Mouse (Mus musculus) intestine, embryonic 14.5 days (tissue): ENCODE results near the gene Gm20662. TPM values are rescaled to one million over a fixed set of nuclear protein-coding genes. Genes with fewer than 3 reads are reported as not detected.

ENCODE experiments used
- ATAC-seq: fragments of 200-750 bp; cut with Nextera tagmentation; replicated peaks from 2 replicates; pipeline ENCODE4 v1.8.0; 2017; ENCODE audit warnings: low read depth, moderate number of reproducible peaks, moderate TSS enrichment, moderate library complexity; ENCODE audit not compliant: low FRiP score, low TSS enrichment
- DNase-seq: peaks from one replicate; pipeline ENCODE4 v3.0.0-alpha.2; 2018; ENCODE audit warnings: low spot score
- H3K27ac ChIP-seq: fragments of 300-500 bp; sonication (generic); 2 replicates; pipeline ENCODE4 v1.5.1; 2014; ENCODE audit warnings: low read depth, mild to moderate bottlenecking, control low read depth
- H3K27me3 ChIP-seq: fragments of 300-500 bp; sonication (generic); replicated peaks from 2 replicates; pipeline ENCODE4 v1.6.1; 2014; ENCODE audit warnings: low read length, control low read depth; ENCODE audit not compliant: control insufficient read depth, insufficient read depth
- H3K36me3 ChIP-seq: fragments of 300-500 bp; sonication (generic); 2 replicates; pipeline ENCODE4 v1.6.1; 2014; ENCODE audit warnings: low read length, control low read depth; ENCODE audit not compliant: control insufficient read depth, insufficient read depth
- H3K4me1 ChIP-seq: fragments of 300-500 bp; sonication (generic); replicated peaks from 2 replicates; pipeline ENCODE4 v1.6.1; 2014; ENCODE audit warnings: low read length, control low read depth, mixed read lengths; ENCODE audit not compliant: control insufficient read depth, insufficient read depth
- H3K4me2 ChIP-seq: fragments of 300-500 bp; sonication (generic); 2 replicates; pipeline ENCODE4 v1.6.1; 2014; ENCODE audit warnings: low read length
- H3K4me3 ChIP-seq: fragments of 300-500 bp; sonication (generic); 2 replicates; pipeline ENCODE4 v1.5.1; 2014; ENCODE audit warnings: low read depth, low read length, control low read depth, mixed read lengths
- H3K9ac ChIP-seq: fragments of 300-500 bp; sonication (generic); 2 replicates; pipeline ENCODE4 v1.6.1; 2014; ENCODE audit warnings: mild to moderate bottlenecking, low read length
- H3K9me3 ChIP-seq: fragments of 300-500 bp; sonication (generic); 2 replicates; pipeline ENCODE4 v1.6.1; 2016; ENCODE audit warnings: low read length, control low read depth; ENCODE audit not compliant: control insufficient read depth
- WGBS: fragments of 180-500 bp; shearing (Covaris S2); extraction: QIAGEN DNeasy Blood & Tissue Kit; methylation state at CpG from one replicate; pipeline ENCODE4 v1.1.7; 2014; 5-methylcytosine and 5-hydroxymethylcytosine counted together
- polyA plus RNA-seq: library from polyadenylated mRNA; unstranded; fragments of >200 nt; fragmentation: Nextera tagmentation; extraction: Ambion mirVana; gene quantifications from 2 replicates; pipeline ENCODE4 v1.2.1, GENCODE M21; 2014

Gm20662 gene
- polyA plus RNA-seq, 1 experiment from 2014 or later = 0.42 TPM

DNA sequence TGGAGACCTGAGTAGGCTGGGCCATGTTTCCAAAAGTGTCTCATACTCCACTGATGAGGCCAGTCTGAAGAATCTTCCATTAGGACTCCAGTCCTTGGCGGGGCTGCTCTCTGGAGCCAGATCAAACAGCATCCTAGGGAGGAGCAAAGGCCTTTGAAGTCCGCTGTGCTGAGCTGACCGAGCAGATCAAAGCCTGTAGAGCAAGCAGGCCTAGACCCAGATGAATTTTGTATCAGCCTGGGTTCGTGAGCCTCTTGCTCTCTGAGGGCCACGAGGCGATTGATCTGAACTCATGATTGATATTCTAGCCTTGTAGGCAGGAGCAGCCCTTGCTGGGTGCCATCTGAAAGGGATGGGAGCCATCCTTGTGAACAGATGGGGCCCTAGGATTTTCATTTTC lies 36.3 kb upstream of the Gm20662 start:
- no peak overlapping the region for H3K9ac ChIP-seq
- no peaks in the 10 kb centered on the region for H3K4me1 ChIP-seq
- no peaks in the 10 kb centered on the region for H3K9me3 ChIP-seq
- no peak for DNase-seq
- H3K27ac ChIP-seq = no peak overlapping the region
- H3K4me3 ChIP-seq = no peak overlapping the region
- ATAC-seq = no peak
- WGBS = 46% methylated on average over 6 of the region's 6 CpGs
- no peaks in the 10 kb centered on the region for H3K27me3 ChIP-seq
- no peak overlapping the region for H3K4me2 ChIP-seq
- peaks cover 63% of the 10 kb centered on the region for H3K36me3 ChIP-seq

DNA sequence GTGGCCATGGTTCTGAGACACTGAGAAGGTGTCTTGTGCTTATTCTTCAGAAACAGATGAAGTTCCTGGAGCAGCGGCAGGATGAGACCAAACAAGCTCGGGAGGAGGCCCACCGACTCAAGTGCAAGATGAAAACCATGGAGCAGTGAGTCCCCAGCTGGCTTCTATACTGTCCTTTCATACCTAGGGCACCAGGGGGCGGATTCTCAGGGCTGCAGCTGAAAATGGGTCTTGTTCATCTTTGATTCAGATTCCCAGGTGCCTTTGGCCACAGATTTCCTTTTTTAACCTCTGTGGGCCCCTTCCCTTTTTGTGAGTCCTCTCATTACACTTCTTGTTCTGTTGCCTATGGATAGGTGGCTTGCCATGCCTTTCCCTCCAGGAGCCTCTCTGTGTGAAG lies 35.2 kb upstream of the Gm20662 start:
- no peak for ATAC-seq
- WGBS = 80% methylated on average over 4 of the region's 4 CpGs

DNA sequence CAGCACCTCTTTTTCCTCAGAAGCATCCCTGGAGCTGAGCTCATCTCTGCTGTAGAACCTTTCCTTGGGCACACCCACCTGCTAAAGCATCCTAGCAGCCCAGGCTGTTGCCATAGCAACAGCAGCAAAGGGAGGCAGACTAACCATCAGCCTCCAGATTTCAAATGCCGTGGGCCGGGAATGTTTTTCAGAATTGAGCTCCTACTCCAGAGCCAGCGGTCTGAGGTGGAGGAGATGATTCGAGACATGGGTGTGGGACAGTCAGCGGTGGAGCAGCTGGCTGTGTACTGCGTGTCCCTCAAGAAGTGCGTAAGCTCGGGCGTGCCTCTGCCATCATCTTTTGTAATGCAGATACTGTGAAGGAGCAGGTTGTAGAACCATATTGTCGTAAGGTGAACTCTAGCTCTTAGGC lies 34.8 kb upstream of the Gm20662 start:
- DNase-seq = no peak

More for the DNA sequence above, 35.2 kb upstream of the Gm20662 start:
- DNase-seq = no peak
- H3K4me3 ChIP-seq = no peak overlapping the region
- H3K9ac ChIP-seq = no peak overlapping the region
- no peak overlapping the region for H3K4me2 ChIP-seq
- H3K4me1 ChIP-seq = no peaks in the 10 kb centered on the region
- H3K9me3 ChIP-seq = no peaks in the 10 kb centered on the region
- H3K27me3 ChIP-seq = no peaks in the 10 kb centered on the region
- no peak overlapping the region for H3K27ac ChIP-seq
- H3K36me3 ChIP-seq = peaks cover 65% of the 10 kb centered on the region

DNA sequence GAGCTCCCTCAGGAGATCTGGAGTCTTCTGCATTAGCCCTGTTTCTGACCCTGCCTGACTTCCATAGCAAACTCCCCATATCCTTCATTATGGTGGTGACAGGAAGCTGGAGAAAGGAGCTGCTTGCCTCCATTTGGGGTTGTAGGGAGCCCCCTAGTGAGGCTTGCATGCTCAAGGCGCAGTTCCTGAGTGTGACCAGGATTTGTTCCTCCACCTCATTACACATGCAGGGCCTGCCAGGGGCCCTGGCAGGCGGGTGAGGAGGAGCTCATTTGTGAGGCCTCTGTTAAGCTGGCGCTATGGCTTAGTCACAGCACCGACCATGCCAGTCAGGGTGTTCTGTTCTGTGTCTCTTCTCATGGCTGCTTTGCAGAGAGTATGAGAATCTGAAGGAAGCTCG lies 34.3 kb upstream of the Gm20662 start:
- Histone ChIP-seq H3K36me3 (peaks cover 56% of the 10 kb centered on the region), H3K9me3 (no peaks in the 10 kb centered on the region), H3K4me3 (no peak overlapping the region), H3K4me1 (no peaks in the 10 kb centered on the region), H3K9ac (no peak overlapping the region), H3K4me2 (no peak overlapping the region), H3K27ac (no peak overlapping the region), H3K27me3 (no peaks in the 10 kb centered on the region)
- WGBS = 64% methylated on average over 5 of the region's 5 CpGs
- DNase-seq = no peak
- ATAC-seq = 0 out of 2 replicates have a peak, but pooled peaks have one; percentile 16

More for the DNA sequence above, 34.8 kb upstream of the Gm20662 start:
- no peak overlapping the region for H3K4me2 ChIP-seq
- H3K9me3 ChIP-seq = no peaks in the 10 kb centered on the region
- no peak overlapping the region for H3K9ac ChIP-seq
- H3K36me3 ChIP-seq = peaks cover 61% of the 10 kb centered on the region
- ATAC-seq = no peak
- no peaks in the 10 kb centered on the region for H3K4me1 ChIP-seq
- no peak overlapping the region for H3K4me3 ChIP-seq
- 89% methylated on average over 10 of the region's 10 CpGs for WGBS
- H3K27ac ChIP-seq = no peak overlapping the region
- H3K27me3 ChIP-seq = no peaks in the 10 kb centered on the region

DNA sequence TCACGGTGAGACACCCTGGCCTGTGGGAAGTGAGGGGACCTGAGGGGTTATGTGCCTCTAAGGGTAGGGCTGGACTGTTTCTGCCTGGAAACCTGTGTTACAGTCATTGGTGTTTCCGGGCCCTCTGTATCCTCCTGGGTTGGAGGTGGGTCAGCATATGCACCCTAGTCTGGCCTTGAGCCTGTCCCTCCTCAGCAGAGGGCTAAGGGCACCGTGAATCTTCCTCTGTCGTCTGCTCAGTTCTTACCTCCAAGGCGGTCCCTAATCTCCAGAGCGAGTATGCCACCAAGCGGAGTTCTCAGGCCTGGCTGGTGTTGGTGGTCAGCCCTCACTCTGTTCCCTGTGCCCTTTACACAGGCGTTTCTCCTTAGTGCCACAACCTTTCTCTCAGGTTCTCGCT lies 33.2 kb upstream of the Gm20662 start:
- H3K9ac ChIP-seq = no peak overlapping the region
- H3K4me3 ChIP-seq = no peak overlapping the region
- no peak for DNase-seq
- no peak for ATAC-seq
- no peak overlapping the region for H3K4me2 ChIP-seq
- no peaks in the 10 kb centered on the region for H3K4me1 ChIP-seq
- H3K27me3 ChIP-seq = no peaks in the 10 kb centered on the region
- peaks cover 48% of the 10 kb centered on the region for H3K36me3 ChIP-seq
- H3K9me3 ChIP-seq = no peaks in the 10 kb centered on the region
- H3K27ac ChIP-seq = no peak overlapping the region
- WGBS = 92% methylated on average over 9 of the region's 9 CpGs

DNA sequence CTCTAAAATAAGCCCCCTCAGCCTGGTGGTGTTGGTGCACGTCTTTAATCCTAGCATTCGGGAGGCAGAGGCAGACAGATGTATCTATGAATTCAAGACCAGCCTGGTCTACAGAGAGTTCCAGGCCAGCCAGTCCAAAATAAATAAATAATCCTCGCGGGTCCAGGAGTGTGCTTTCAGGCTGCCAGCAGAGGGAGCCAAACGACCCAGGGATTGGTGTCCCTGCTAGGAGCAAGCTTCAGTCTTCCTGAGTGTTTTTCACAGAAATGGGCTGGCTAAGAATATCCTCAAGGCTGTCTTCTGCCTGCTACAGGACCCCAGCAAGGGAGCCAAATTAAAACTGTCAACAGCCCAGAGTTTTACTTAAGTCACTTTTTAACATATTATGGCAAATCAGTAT lies 32.4 kb upstream of the Gm20662 start:
- Histone ChIP-seq H3K4me2 (no peak overlapping the region), H3K4me3 (no peak overlapping the region), H3K9ac (no peak overlapping the region), H3K27ac (no peak overlapping the region), H3K9me3 (no peaks in the 10 kb centered on the region), H3K27me3 (no peaks in the 10 kb centered on the region), H3K4me1 (no peaks in the 10 kb centered on the region), H3K36me3 (peaks cover 45% of the 10 kb centered on the region)
- peak; percentile 67; the same call in 1 of the 2 replicates for ATAC-seq
- 24% methylated on average over 5 of the region's 5 CpGs for WGBS
- DNase-seq = peak; percentile 94

DNA sequence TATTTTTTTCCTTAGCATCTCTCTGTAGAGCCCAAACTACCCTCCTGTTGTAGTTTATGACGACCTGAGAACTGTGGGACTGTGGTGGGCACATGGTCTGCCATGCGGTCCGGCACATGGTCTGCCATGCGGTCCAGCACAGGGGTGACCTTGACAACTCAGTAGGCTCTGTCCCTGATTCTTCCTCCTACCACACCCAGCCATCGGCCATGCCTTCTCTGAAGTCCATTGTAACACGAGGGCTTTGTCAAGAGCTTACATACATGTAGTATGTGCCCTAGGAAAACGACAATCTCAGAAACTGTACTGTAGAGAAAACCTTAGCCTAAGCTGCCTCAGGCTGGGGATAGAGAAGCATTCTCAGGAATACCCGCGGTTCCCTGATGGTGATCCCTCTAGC lies 31.5 kb upstream of the Gm20662 start:
- no peaks in the 10 kb centered on the region for H3K9me3 ChIP-seq
- no peak overlapping the region for H3K4me3 ChIP-seq
- H3K4me2 ChIP-seq = no peak overlapping the region
- no peaks in the 10 kb centered on the region for H3K27me3 ChIP-seq
- peaks cover 46% of the 10 kb centered on the region for H3K36me3 ChIP-seq
- no peak for ATAC-seq
- 93% methylated on average over 9 of the region's 9 CpGs for WGBS
- no peak overlapping the region for H3K9ac ChIP-seq
- H3K27ac ChIP-seq = no peak overlapping the region
- DNase-seq = no peak
- H3K4me1 ChIP-seq = no peaks in the 10 kb centered on the region

DNA sequence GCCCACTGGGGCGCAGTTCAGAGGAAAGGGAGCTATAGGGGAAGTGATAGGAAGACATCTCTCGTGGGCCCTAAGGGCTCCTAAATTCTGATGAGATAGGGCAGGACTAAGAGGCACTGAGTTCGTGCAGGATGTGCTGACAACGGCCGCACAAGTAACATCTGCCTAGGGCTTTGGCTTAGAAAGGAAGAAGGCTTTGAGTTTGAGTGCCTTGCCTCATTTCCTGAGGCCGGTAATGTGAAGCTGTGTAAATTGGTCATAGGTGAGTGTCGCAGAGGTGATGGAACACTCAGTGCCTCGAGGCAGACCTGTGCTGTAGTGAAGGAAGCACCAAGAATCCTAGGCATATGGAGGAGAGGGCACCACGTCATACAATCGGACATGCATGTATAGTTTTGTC lies 29.5 kb upstream of the Gm20662 start:
- H3K27ac ChIP-seq = no peak overlapping the region
- H3K9me3 ChIP-seq = no peaks in the 10 kb centered on the region
- no peaks in the 10 kb centered on the region for H3K4me1 ChIP-seq
- 88% methylated on average over 10 of the region's 10 CpGs for WGBS
- no peak for ATAC-seq
- no peak overlapping the region for H3K9ac ChIP-seq
- no peaks in the 10 kb centered on the region for H3K27me3 ChIP-seq
- no peak overlapping the region for H3K4me2 ChIP-seq
- no peak for DNase-seq
- H3K36me3 ChIP-seq = peaks cover 51% of the 10 kb centered on the region
- no peak overlapping the region for H3K4me3 ChIP-seq

DNA sequence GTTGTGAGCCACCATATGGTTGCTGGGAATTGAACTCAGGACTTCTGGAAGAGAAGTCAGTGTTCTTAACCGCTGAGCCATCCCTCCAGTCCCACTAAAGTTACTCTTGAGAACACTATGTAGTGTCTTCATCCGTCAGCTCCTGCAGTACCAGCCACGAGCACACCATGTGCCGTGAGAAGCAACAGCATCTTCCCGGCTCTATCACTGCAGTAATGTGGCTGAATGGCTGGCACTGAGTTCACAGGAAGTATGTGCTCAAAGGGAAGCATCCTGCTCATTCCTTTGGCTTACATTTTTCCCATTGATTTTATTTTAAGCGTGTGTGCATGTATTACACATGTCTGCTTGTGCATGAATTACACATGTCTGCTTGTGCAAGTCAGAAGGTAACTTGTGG lies 28.7 kb upstream of the Gm20662 start:
- no peak overlapping the region for H3K27ac ChIP-seq
- no peak overlapping the region for H3K9ac ChIP-seq
- peaks cover 47% of the 10 kb centered on the region for H3K36me3 ChIP-seq
- DNase-seq = no peak
- no peaks in the 10 kb centered on the region for H3K27me3 ChIP-seq
- no peaks in the 10 kb centered on the region for H3K4me1 ChIP-seq
- H3K4me2 ChIP-seq = no peak overlapping the region
- WGBS = 84% methylated on average over 6 of the region's 6 CpGs
- no peak overlapping the region for H3K4me3 ChIP-seq
- H3K9me3 ChIP-seq = no peaks in the 10 kb centered on the region
- no peak for ATAC-seq
